ENCODE assay signal across 24 mouse cellular contexts in genomic region chr10:68101251-68101650, GRCm38 (mm10).
DNase-seq lines count a peak whose midpoint lies in the region; ATAC-seq lines count a peak whose summit lies in the region.
"Had no signal": no experiment of that assay in that cellular context is flagged by ENCODE, and none has a peak within 500 bp of the region (broad histone marks: within the 10 kb centered on the region; RNA-seq: fewer than 3 reads in every experiment).

No protein-coding gene starts in this region.

- no peaks in the 10 kb centered on the region for H3K9me3 ChIP-seq in kidney, embryonic 15.5 days (replicated peaks)
- H3K9me3 ChIP-seq: embryonic facial prominence, embryonic 13.5 days; forebrain, embryonic 10.5 days; heart, embryonic 13.5 days had no signal

- 77% methylated on average over 4 of the region's 4 CpGs for WGBS in kidney, embryonic 15.5 days

- no peak overlapping the region for H3K9ac ChIP-seq in kidney, embryonic 15.5 days
- H3K9ac ChIP-seq: embryonic facial prominence, embryonic 13.5 days; heart, embryonic 13.5 days; hindbrain, embryonic 14.5 days had no signal

- H3K27me3 ChIP-seq in kidney, embryonic 15.5 days, result no peaks in the 10 kb centered on the region
- H3K27me3 ChIP-seq: CH12.LX; embryonic facial prominence, embryonic 13.5 days; heart, embryonic 13.5 days; Patski had no signal

- no peak overlapping the region for H3K4me2 ChIP-seq in kidney, embryonic 15.5 days
- H3K4me2 ChIP-seq: embryonic facial prominence, embryonic 13.5 days; heart, embryonic 13.5 days; hindbrain, embryonic 14.5 days had no signal

- peaks cover 37% of the 10 kb centered on the region for H3K4me1 ChIP-seq in kidney, embryonic 15.5 days
- H3K4me1 ChIP-seq in brown adipose tissue, adult 24 weeks (ENCODE audit: control insufficient read depth, insufficient read depth, insufficient read length, low read length), result peaks cover 14% of the 10 kb centered on the region

- no peak overlapping the region for H3K4me3 ChIP-seq in kidney, embryonic 15.5 days (replicated peaks)
- no peak overlapping the region for H3K4me3 ChIP-seq in brown adipose tissue, adult 24 weeks (ENCODE audit: insufficient read depth, low read depth, low read length)
- H3K4me3 ChIP-seq: embryonic facial prominence, embryonic 13.5 days; forebrain, embryonic 10.5 days; heart, embryonic 13.5 days had no signal

- DNase-seq in heart, adult 18-20 months, result peak; percentile 43 to 55
- DNase-seq in heart, postnatal 4 days, result no peak
- DNase-seq in kidney, adult 9 months, result no peak
- DNase-seq in adipocyte (ENCODE audit: low spot score), result peak; percentile 68
- DNase-seq in frontal cortex, postnatal 10 days (ENCODE audit: low spot score in 2 of 2), result no peak
- no peak for DNase-seq in cerebellum, adult 9-10 months
- DNase-seq: adrenal gland, adult 2 months; adrenal gland, postnatal 36 days; cerebellum, adult 11-12 months; cerebellum, adult 9-11 months; cerebellum, postnatal 36 days; gastrocnemius, postnatal 10 days; kidney, adult 8-10 months had no signal

- 0 out of 2 replicates have a peak overlapping the region, but pooled peaks have one; percentile 42 for H3K27ac ChIP-seq in kidney, embryonic 15.5 days
- 0 out of 2 replicates have a peak overlapping the region, but pooled peaks have one; percentile 30 for H3K27ac ChIP-seq in brown adipose tissue, adult 24 weeks (replicated peaks; ENCODE audit: low read depth, low read length)
- H3K27ac ChIP-seq: embryonic facial prominence, embryonic 13.5 days; forebrain, embryonic 10.5 days; heart, embryonic 13.5 days; hindbrain, embryonic 14.5 days had no signal

- no peak for ATAC-seq in kidney, embryonic 15.5 days (replicated peaks; ENCODE audit: low FRiP score)
- ATAC-seq: activated CD4-positive, CD25-positive, alpha-beta regulatory T cell, adult 4 months; forebrain, embryonic 14.5 days; intestine, embryonic 16.5 days; Patski had no signal

- H3K36me3 ChIP-seq in kidney, embryonic 15.5 days, result peaks cover 54% of the 10 kb centered on the region

Comparison
In these comparisons a context has a peak if more than half of its experiments do, and no peak if none do; other contexts are left out.
1. DNase-seq: peak in heart, adult 18-20 months (2 of 2) and adipocyte (single experiment); none in heart, postnatal 4 days (single experiment), kidney, adult 9 months (single experiment), frontal cortex, postnatal 10 days (0 of 2) and cerebellum, adult 9-10 months (single experiment).